In genomic region chr15:32278600-32278999, GRCm38 (mm10) we compare ENCODE assay signal across 17 mouse cellular contexts. TPM values are rescaled to one million over a fixed set of nuclear protein-coding genes. Genes with fewer than 3 reads are reported as not detected.
DNase-seq lines count a peak whose midpoint lies in the region; ATAC-seq and TF ChIP-seq lines count a peak whose summit lies in the region.
"Had no signal": no experiment of that assay in that cellular context is flagged by ENCODE, and none has a peak within 500 bp of the region (broad histone marks: within the 10 kb centered on the region; RNA-seq: fewer than 3 reads in every experiment).

No protein-coding gene starts in this region.

- H3K36me3 ChIP-seq in forebrain, embryonic 14.5 days (ENCODE audit: control insufficient read depth, insufficient read depth, low read length), result no peaks in the 10 kb centered on the region
- H3K36me3 ChIP-seq in forebrain, embryonic 12.5 days (replicated peaks), result no peaks in the 10 kb centered on the region
- no peaks in the 10 kb centered on the region for H3K36me3 ChIP-seq in hindbrain, embryonic 16.5 days (ENCODE audit: control insufficient read depth, insufficient read depth, low read length)
- H3K36me3 ChIP-seq in hindbrain, postnatal 0 days (ENCODE audit: insufficient read depth, low read length), result no peaks in the 10 kb centered on the region
- no peaks in the 10 kb centered on the region for H3K36me3 ChIP-seq in CH12.LX (replicated peaks in 1 of 2; ENCODE audit: control insufficient read depth in 1 of 2, insufficient read depth in 1 of 2, low read length in 1 of 2)
- H3K36me3 ChIP-seq in forebrain, postnatal 0 days (ENCODE audit: insufficient read depth), result no peaks in the 10 kb centered on the region
- H3K36me3 ChIP-seq: G1E; stomach, embryonic 15.5 days had no signal

- DNase-seq in forebrain, embryonic 14.5 days (ENCODE audit: low spot score), result peak; percentile 57
- DNase-seq in hindbrain, postnatal 0 days (ENCODE audit: low spot score), result no peak
- peak; percentile 9 for DNase-seq in CH12.LX (ENCODE audit: extremely low read depth)
- DNase-seq in forebrain, postnatal 0 days, result no peak
- DNase-seq in spleen, postnatal 10 days (ENCODE audit: low spot score in 2 of 2), result no peak
- no peak for DNase-seq in adrenal gland, postnatal 36 days
- DNase-seq: cerebellum, adult 9-10 months; gastrocnemius, adult 2 months; kidney, postnatal 14 days; lung, postnatal 4 days; thymus, postnatal 36 days had no signal

- H3K79me2 ChIP-seq in CH12.LX (replicated peaks; ENCODE audit: control insufficient read depth, extremely low read depth, insufficient read depth, poor library complexity, severe bottlenecking), result no peaks in the 10 kb centered on the region

- TF ChIP-seq RAD21 in CH12.LX (IDR thresholded peaks at IDR 0.05; ENCODE audit: low read depth, low read length), result no peak

- TF ChIP-seq CTCF in hindbrain, postnatal 0 days (IDR thresholded peaks at IDR 0.05; ENCODE audit: low read depth), result no peak
- TF ChIP-seq CTCF in CH12.LX (conservative IDR thresholded peaks at IDR 0.05 in 1 of 2, IDR thresholded peaks at IDR 0.05 in 1 of 2; ENCODE audit: low read depth in 2 of 2, low read length in 2 of 2), result no peak
- TF ChIP-seq CTCF in forebrain, postnatal 0 days (IDR thresholded peaks at IDR 0.05; ENCODE audit: low read depth), result no peak

- no peak overlapping the region for H3K9ac ChIP-seq in forebrain, embryonic 14.5 days (ENCODE audit: low read length)
- H3K9ac ChIP-seq in forebrain, embryonic 12.5 days, result no peak overlapping the region
- no peak overlapping the region for H3K9ac ChIP-seq in hindbrain, embryonic 16.5 days (ENCODE audit: low read depth, low read length)
- H3K9ac ChIP-seq in hindbrain, postnatal 0 days (replicated peaks; ENCODE audit: low read length), result no peak overlapping the region
- H3K9ac ChIP-seq in CH12.LX (ENCODE audit: insufficient read depth, low read depth), result no peak overlapping the region
- no peak overlapping the region for H3K9ac ChIP-seq in forebrain, postnatal 0 days
- H3K9ac ChIP-seq: stomach, embryonic 15.5 days had no signal

- no peak overlapping the region for H3K27ac ChIP-seq in forebrain, embryonic 14.5 days (ENCODE audit: low read depth, low read length)
- no peak overlapping the region for H3K27ac ChIP-seq in forebrain, embryonic 12.5 days
- H3K27ac ChIP-seq in hindbrain, embryonic 16.5 days (ENCODE audit: low read depth, low read length), result no peak overlapping the region
- H3K27ac ChIP-seq in hindbrain, postnatal 0 days, result no peak overlapping the region
- H3K27ac ChIP-seq in CH12.LX (ENCODE audit: insufficient read depth, low read depth), result no peak overlapping the region
- no peak overlapping the region for H3K27ac ChIP-seq in forebrain, postnatal 0 days (ENCODE audit: low read depth, low read length)
- H3K27ac ChIP-seq: gastrocnemius, adult 2 months; stomach, embryonic 15.5 days had no signal

- ATAC-seq in forebrain, embryonic 14.5 days, result peak; percentile 65
- ATAC-seq in forebrain, embryonic 12.5 days (ENCODE audit: low FRiP score), result no peak
- ATAC-seq in hindbrain, embryonic 16.5 days, result peak; percentile 58; the same call in 1 of the 2 replicates
- no peak for ATAC-seq in hindbrain, postnatal 0 days
- 0 out of 2 replicates have a peak, but pooled peaks have one; percentile 23 for ATAC-seq in forebrain, postnatal 0 days

- TF ChIP-seq POLR2A in CH12.LX (IDR thresholded peaks at IDR 0.05; ENCODE audit: low read depth, low read length), result no peak

- 0 out of 2 replicates have a peak, but pooled peaks cover 3% of the 10 kb centered on the region for H3K4me1 ChIP-seq in forebrain, embryonic 14.5 days (ENCODE audit: control insufficient read depth, insufficient read depth, low read length)
- H3K4me1 ChIP-seq in forebrain, embryonic 12.5 days, result peaks cover 5% of the 10 kb centered on the region
- H3K4me1 ChIP-seq in hindbrain, embryonic 16.5 days (ENCODE audit: control insufficient read depth, insufficient read depth, low read depth, low read length), result no peaks in the 10 kb centered on the region
- H3K4me1 ChIP-seq in hindbrain, postnatal 0 days (ENCODE audit: insufficient read depth, low read length), result no peaks in the 10 kb centered on the region
- peaks cover 0 to 20% of the 10 kb centered on the region in 2 experiments; a peak in 2 of 4 replicates for H3K4me1 ChIP-seq in CH12.LX (ENCODE audit: control insufficient read depth in 1 of 2, insufficient read depth in 2 of 2)
- no peaks in the 10 kb centered on the region for H3K4me1 ChIP-seq in forebrain, postnatal 0 days (ENCODE audit: insufficient read depth)
- H3K4me1 ChIP-seq: stomach, embryonic 15.5 days had no signal

- no peaks in the 10 kb centered on the region for H3K9me3 ChIP-seq in forebrain, embryonic 14.5 days (replicated peaks; ENCODE audit: control insufficient read depth, low read length)
- H3K9me3 ChIP-seq in forebrain, embryonic 12.5 days, result no peaks in the 10 kb centered on the region
- H3K9me3 ChIP-seq in hindbrain, embryonic 16.5 days (ENCODE audit: control insufficient read depth, low read length), result no peaks in the 10 kb centered on the region
- no peaks in the 10 kb centered on the region for H3K9me3 ChIP-seq in hindbrain, postnatal 0 days (ENCODE audit: low read length)
- no peaks in the 10 kb centered on the region for H3K9me3 ChIP-seq in CH12.LX (replicated peaks; ENCODE audit: low read length)
- H3K9me3 ChIP-seq in forebrain, postnatal 0 days (ENCODE audit: low read length), result no peaks in the 10 kb centered on the region
- H3K9me3 ChIP-seq: G1E; stomach, embryonic 15.5 days had no signal

- TF ChIP-seq EP300 in CH12.LX (IDR thresholded peaks at IDR 0.05; ENCODE audit: low read length), result no peak

- H3K4me3 ChIP-seq in forebrain, embryonic 14.5 days (ENCODE audit: low read depth, low read length), result no peak overlapping the region
- H3K4me3 ChIP-seq in forebrain, embryonic 12.5 days (replicated peaks), result no peak overlapping the region
- no peak overlapping the region for H3K4me3 ChIP-seq in hindbrain, embryonic 16.5 days (ENCODE audit: low read length)
- H3K4me3 ChIP-seq in hindbrain, postnatal 0 days (ENCODE audit: low read length), result no peak overlapping the region
- H3K4me3 ChIP-seq in CH12.LX (replicated peaks in 1 of 3; ENCODE audit: low read depth in 2 of 3, low read length in 2 of 3, poor library complexity in 1 of 3), result no peak overlapping the region
- H3K4me3 ChIP-seq in forebrain, postnatal 0 days (ENCODE audit: low read depth, low read length), result no peak overlapping the region
- H3K4me3 ChIP-seq: gastrocnemius, adult 2 months; myocyte; stomach, embryonic 15.5 days had no signal

- no peaks in the 10 kb centered on the region for H3K27me3 ChIP-seq in forebrain, embryonic 14.5 days (replicated peaks; ENCODE audit: control insufficient read depth, insufficient read depth, low read length)
- no peaks in the 10 kb centered on the region for H3K27me3 ChIP-seq in forebrain, embryonic 12.5 days
- H3K27me3 ChIP-seq in hindbrain, embryonic 16.5 days (replicated peaks; ENCODE audit: control insufficient read depth, insufficient read depth, low read length), result no peaks in the 10 kb centered on the region
- no peaks in the 10 kb centered on the region for H3K27me3 ChIP-seq in hindbrain, postnatal 0 days (ENCODE audit: insufficient read depth, low read length)
- no peaks in the 10 kb centered on the region for H3K27me3 ChIP-seq in CH12.LX (replicated peaks)
- no peaks in the 10 kb centered on the region for H3K27me3 ChIP-seq in forebrain, postnatal 0 days (ENCODE audit: insufficient read depth, low read length)
- H3K27me3 ChIP-seq: stomach, embryonic 15.5 days had no signal

- in situ Hi-C loops in CH12.LX (cut with MboI; ENCODE audit: low pct_ligation_motif_present, low pct_unique_long_range_greater_than_20kb, low sequenced_read_pairs), result no loop called here

- 32% methylated on average over 2 of the region's 2 CpGs for WGBS in forebrain, embryonic 14.5 days
- WGBS in forebrain, embryonic 12.5 days, result 57% methylated on average over 2 of the region's 2 CpGs
- WGBS in hindbrain, embryonic 16.5 days, result 26% methylated on average over 2 of the region's 2 CpGs
- 23% methylated on average over 2 of the region's 2 CpGs for WGBS in hindbrain, postnatal 0 days
- 29% methylated on average over 2 of the region's 2 CpGs for WGBS in forebrain, postnatal 0 days

- dilution Hi-C loops in CH12.LX (cut with MboI; ENCODE audit: extremely low pct_ligation_motif_present, extremely low pct_unique_long_range_greater_than_20kb, low sequenced_read_pairs), result no loop called here

- H3K4me2 ChIP-seq in forebrain, embryonic 14.5 days (ENCODE audit: low read length), result no peak overlapping the region
- H3K4me2 ChIP-seq in forebrain, embryonic 12.5 days, result no peak overlapping the region
- no peak overlapping the region for H3K4me2 ChIP-seq in hindbrain, embryonic 16.5 days (ENCODE audit: low read length)
- H3K4me2 ChIP-seq in hindbrain, postnatal 0 days (ENCODE audit: low read depth, low read length), result no peak overlapping the region
- H3K4me2 ChIP-seq in CH12.LX (ENCODE audit: insufficient read depth, low read depth, poor library complexity, severe bottlenecking), result no peak overlapping the region
- no peak overlapping the region for H3K4me2 ChIP-seq in forebrain, postnatal 0 days (ENCODE audit: low read depth)
- H3K4me2 ChIP-seq: heart, embryonic 11.5 days; stomach, embryonic 15.5 days had no signal

TF ChIP-seq in CH12.LX, 34 proteins besides CTCF, POLR2A, EP300 and RAD21 (continues in another document):
- TF ChIP-seq USF1 (IDR thresholded peaks at IDR 0.05; ENCODE audit: low read depth, low read length) (no peak), POLR2AphosphoS2 (IDR thresholded peaks at IDR 0.05; ENCODE audit: low read depth, low read length) (no peak), MAZ (IDR thresholded peaks at IDR 0.05; ENCODE audit: low read depth, low read length) (no peak), ZMIZ1 (IDR thresholded peaks at IDR 0.05; ENCODE audit: low read depth, low read length) (no peak), ZKSCAN1 (IDR thresholded peaks at IDR 0.05; ENCODE audit: borderline replicate concordance, low read depth, low read length) (no peak), ZNF384 (IDR thresholded peaks at IDR 0.05; ENCODE audit: low read depth, low read length) (no peak), JUN (IDR thresholded peaks at IDR 0.05; ENCODE audit: insufficient read depth, low read depth, low read length) (no peak), NELFE (IDR thresholded peaks at IDR 0.05; ENCODE audit: low read depth, low read length) (no peak)

RNA-seq across cellular contexts. Expression of gene Sema5a, which starts 34.0 kb away (rescaled TPM):
- polyA plus RNA-seq in forebrain, embryonic 14.5 days (2014; fragmentation: Nextera tagmentation; extraction: Ambion mirVana), result 10.1 and 10.8 TPM in 2 replicates
- polyA plus RNA-seq in forebrain, embryonic 12.5 days (2016; fragmentation: Nextera tagmentation; extraction: Ambion mirVana), result 20.7 and 20.8 TPM in 2 replicates
- polyA plus RNA-seq in hindbrain, embryonic 16.5 days (2015; fragmentation: Nextera tagmentation; extraction: Ambion mirVana), result 10.1 and 11.6 TPM in 2 replicates
- total RNA-seq in hindbrain, postnatal 0 days (2014; rRNA removed), result 40.0 and 43.7 TPM in 2 replicates
- 8.0 and 8.8 TPM in 2 replicates for polyA plus RNA-seq in hindbrain, postnatal 0 days (2015; fragmentation: Nextera tagmentation; extraction: Ambion mirVana)
- total RNA-seq in CH12.LX (2012; rRNA removed) (0.17 TPM in 2 replicates), CH12.LX (2014; rRNA removed) (0.15 and 0.17 TPM in 2 replicates)
- 0.27 and 0.49 TPM in 2 replicates for polyA plus RNA-seq in CH12.LX (2012; ENCODE audit: insufficient read length, low read depth)
- 12.2 and 21.5 TPM in 2 replicates for total RNA-seq in forebrain, postnatal 0 days (2014; rRNA removed)
- 3.7 and 7.6 TPM in 2 replicates for polyA plus RNA-seq in forebrain, postnatal 0 days (2015; fragmentation: Nextera tagmentation; extraction: Ambion mirVana)
- total RNA-seq in adrenal gland, postnatal 36 days (2021), result 10 to 100 TPM; 16.0 to 23.2 TPM
- polyA plus RNA-seq: G1E had no signal

Comparison
In these comparisons a context has a peak if more than half of its experiments do, and no peak if none do; other contexts are left out.
1. ATAC-seq: peak in forebrain, embryonic 14.5 days (single experiment), hindbrain, embryonic 16.5 days (single experiment) and forebrain, postnatal 0 days (single experiment); none in forebrain, embryonic 12.5 days (single experiment) and hindbrain, postnatal 0 days (single experiment).
2. DNase-seq: peak in forebrain, embryonic 14.5 days (single experiment) and CH12.LX (single experiment); none in hindbrain, postnatal 0 days (single experiment), forebrain, postnatal 0 days (single experiment), spleen, postnatal 10 days (0 of 2) and adrenal gland, postnatal 36 days (0 of 2).